Mouse (Mus musculus): ENCODE data around the gene Slc44a1. TPM values are rescaled to one million over a fixed set of nuclear protein-coding genes. Genes with fewer than 3 reads are reported as not detected.
A peak's percentile ranks its signal among the peaks of the same experiment; 100 is the strongest.

Slc44a1 gene
- total RNA-seq, 4 experiments from 2014 or later: 80.8 to 88.6 (median 85.0) TPM

GRCm38 (mm10) chr4:53462505-53463251, 22.5 kb downstream of the Slc44a1 start:
- DNase-seq (ENCODE audit: low spot score in 2 of 2): no peak

DNA sequence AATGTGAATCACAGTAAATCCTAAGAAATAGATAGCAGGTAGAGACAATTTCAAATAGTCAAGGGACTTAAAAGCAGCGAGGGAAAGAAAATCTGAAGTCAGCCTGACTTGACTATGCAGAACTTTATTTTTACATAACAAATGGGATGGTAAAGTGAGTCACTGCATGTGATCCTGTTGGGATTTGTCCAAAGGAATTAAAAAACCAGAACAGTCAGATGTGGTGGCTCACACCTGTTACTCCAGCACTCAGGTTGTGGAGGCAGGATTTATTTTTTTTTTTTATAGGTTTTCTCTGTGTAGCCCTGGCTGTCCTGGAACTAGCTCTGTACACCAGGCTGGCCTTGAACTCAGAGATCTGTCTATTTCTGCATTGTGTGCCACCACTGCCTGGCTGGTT, 25.7 kb downstream of the Slc44a1 start:
- DNase-seq (ENCODE audit: low spot score in 2 of 2): no peak

- peak; percentile 25 to 48 for DNase-seq (ENCODE audit: low spot score in 2 of 2)
Measured at GRCm38 (mm10) chr4:53469007-53469406, 28.8 kb downstream of the Slc44a1 start.

DNA sequence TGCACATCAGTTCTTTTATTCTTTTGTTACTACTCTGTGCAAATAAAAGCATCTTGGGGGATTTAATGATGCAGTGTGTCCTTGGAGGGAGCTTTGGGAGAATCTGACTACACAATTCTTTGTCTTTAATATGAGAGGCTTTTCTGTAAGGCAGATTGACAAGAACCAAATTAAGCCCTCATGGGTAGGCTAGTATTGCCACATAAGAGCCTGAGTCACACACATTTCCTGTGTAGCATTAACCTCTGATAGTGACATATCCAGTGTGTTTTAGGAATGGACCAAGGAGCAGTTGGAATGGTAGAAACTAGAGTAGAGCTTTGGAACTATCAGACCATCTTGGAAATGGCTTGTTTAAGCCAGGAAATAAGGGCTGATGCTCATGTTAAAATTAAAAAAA, 33.9 kb downstream of the Slc44a1 start:
- no peak for DNase-seq (ENCODE audit: low spot score in 2 of 2)

DNA sequence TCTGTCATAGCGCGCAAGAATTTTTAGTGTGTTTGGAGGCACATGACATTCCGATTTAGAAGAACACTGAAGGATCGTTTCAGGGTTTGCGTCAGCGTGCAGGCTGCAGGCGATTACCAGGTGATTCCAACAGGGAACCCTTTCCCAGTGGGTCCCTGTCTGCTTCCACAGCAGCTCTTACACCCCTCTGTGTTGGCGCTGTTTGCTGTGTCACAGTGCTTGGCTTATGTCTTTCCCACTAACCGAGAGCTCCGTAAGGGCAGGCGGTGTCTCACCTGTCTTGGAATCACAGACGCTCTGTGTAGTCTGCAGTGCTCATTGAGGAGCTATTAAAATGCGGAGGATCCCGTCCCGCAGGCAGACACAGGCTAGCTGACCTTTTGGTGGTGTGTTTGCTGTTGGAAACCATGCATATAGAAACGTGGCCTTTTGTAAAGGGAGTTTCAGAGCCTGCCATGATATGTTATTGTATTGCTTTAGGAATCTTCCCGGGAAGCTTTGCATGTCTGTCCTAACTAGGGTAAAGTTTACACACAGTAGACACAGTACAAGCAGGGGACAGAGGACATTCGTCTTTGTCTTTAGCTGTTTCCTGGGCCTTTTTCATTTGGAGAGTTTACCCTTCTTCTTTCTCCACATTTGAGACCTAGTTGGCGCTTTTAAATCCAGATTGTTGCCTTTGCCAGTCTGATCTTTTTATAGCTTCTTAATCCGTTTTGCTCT, 35.2 kb downstream of the Slc44a1 start:
- DNase-seq (ENCODE audit: low spot score in 2 of 2): no peak

DNA sequence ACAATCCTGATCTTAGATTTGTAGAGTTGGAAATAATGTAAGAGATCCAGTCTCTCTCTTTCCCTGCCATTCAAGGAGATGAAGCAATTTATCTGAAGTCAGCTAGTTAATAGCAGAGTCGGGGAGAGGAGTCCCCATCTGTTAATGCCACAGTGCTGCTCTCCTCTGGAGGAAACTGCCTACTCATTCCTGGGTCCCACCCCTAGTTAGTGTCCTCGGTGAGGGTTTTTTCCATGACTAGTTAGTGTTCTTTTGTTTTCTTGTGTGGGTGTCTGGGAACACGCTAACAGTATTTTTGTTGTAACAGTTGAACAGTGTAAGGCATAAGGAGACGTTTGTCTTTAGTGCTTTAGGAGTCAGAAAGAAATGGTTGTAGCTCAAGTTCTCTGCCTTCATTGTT, 38.4 kb downstream of the Slc44a1 start:
- DNase-seq (ENCODE audit: low spot score in 2 of 2): peak in 1 of 2 experiments; percentile 46

- peak in 1 of 2 experiments; percentile 32 for DNase-seq (ENCODE audit: low spot score in 2 of 2)
Measured at GRCm38 (mm10) chr4:53487216-53488188, 47.3 kb downstream of the Slc44a1 start.

- DNase-seq (ENCODE audit: low spot score in 2 of 2): no peak
Measured at GRCm38 (mm10) chr4:53488803-53489202, 48.6 kb downstream of the Slc44a1 start.

GRCm38 (mm10) chr4:53490371-53490770, 50.2 kb downstream of the Slc44a1 start:
- no peak for DNase-seq (ENCODE audit: low spot score in 2 of 2)

GRCm38 (mm10) chr4:53491269-53491668, 51.1 kb downstream of the Slc44a1 start:
- DNase-seq (ENCODE audit: low spot score in 2 of 2): no peak

DNA sequence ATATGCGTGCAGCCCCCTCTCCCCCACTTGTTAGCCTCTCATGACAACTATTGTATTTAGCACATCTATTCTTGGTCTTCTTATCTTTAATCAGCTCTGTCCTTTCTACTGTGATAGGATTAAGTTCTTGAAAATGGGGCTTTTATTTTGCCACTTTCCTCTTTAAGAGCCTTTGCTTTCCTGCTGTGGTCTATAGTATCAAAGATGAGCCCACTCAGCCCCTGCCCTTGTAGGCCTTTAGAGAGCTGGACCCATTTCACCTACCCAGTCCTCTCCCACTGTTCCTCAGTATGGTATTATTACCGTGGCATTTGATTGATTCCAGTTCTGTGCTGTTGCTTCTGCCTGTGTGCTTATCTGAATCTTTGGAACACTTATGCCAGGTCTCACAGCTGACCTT, 55.4 kb downstream of the Slc44a1 start:
- no peak for DNase-seq (ENCODE audit: low spot score in 2 of 2)

- DNase-seq (ENCODE audit: low spot score in 2 of 2): no peak
Measured at GRCm38 (mm10) chr4:53502764-53503163, 62.6 kb downstream of the Slc44a1 start.

- DNase-seq (ENCODE audit: low spot score in 2 of 2): peak; percentile 61 to 84
Measured at GRCm38 (mm10) chr4:53512131-53512916, 72.1 kb downstream of the Slc44a1 start.

DNA sequence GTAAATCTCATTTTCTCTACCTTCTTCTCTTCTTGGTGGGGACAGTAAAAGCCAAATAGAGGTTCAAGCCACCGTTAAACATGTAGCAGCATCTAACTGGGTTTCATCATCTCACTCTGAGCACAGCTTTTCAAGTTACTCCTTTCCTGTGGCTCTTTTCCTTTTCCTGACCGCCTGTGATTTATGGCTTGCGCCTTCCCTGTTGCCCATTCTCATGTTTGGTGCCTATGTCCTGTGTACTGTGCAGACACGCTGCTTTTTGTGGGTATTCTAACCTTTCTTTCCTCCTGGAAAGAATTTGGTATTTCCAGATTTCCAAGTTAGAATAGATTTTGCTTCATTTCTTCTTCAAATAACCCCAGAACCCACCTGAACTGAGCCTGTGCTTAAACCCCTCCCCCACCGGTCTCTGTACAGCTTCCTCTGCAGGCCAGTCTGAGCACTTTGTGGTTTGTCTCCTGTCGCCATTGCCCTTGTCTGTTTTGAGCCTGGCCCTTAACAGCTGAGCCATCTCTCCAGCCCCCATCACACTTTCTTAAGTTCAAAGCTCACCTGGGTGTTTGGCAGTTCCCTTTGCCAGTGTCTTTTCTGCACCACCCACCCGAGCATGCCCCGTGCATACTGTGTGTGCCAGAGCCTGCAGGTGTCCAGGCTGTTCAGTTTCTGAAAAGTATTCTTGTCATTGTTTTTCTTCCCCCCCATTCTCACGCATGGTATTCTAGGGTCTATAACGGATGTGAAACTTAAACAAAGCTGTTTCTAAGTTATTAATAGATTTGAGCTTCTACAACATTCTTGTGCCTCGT, 73.3 kb downstream of the Slc44a1 start:
- peak in 1 of 2 experiments; percentile 41 for DNase-seq (ENCODE audit: low spot score in 2 of 2)

DNA sequence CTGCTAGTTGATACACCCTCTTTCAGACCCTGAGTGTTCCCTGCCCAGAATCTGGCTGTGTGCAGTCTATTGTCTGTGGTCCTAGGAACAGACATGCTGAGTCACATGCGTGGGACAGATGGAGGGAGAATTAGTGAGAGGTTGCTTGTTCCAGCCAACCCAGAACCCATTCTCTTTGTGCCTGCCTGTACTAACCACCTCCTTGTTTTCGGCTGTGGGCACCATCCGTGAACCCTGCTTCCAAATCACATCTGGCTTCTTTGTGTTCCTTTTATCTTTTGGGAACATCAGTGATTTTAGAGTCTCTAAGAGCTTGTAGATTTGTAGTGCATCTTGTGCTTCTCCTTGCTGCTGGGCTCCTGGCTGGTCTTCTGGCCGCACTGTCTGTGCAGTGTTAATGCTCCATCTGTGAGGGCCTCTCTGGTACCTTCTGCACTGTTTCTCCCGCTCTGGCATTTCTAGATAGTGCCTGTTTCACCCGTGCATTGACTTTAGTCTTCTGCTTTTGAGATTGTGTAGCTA, 75.9 kb downstream of the Slc44a1 start:
- DNase-seq (ENCODE audit: low spot score in 2 of 2): peak; percentile 60 to 82

DNA sequence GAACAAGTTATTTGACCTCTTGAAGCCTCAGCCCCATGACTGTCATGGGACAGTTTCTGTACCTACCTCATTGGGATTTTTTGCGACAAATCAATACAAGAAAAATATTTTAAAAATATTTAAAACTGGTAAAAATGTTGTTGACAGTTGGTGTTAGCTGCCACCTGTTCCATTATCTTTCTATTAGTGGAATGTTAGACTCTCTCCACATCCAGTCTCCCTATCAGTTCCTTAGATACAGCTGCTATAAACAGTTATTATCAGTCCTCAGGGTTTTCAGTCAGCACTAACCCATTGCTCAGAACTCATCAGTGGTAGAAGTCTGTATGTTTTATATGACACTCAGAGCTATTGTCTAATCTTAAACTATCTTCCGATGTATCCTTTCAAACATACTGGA, 79.2 kb downstream of the Slc44a1 start:
- no peak for DNase-seq (ENCODE audit: low spot score in 2 of 2)

- no peak for DNase-seq (ENCODE audit: low spot score in 2 of 2)
Measured at GRCm38 (mm10) chr4:53521028-53521427, 80.8 kb downstream of the Slc44a1 start.

GRCm38 (mm10) chr4:53522655-53523054, 82.4 kb downstream of the Slc44a1 start:
- no peak for DNase-seq (ENCODE audit: low spot score in 2 of 2)

DNA sequence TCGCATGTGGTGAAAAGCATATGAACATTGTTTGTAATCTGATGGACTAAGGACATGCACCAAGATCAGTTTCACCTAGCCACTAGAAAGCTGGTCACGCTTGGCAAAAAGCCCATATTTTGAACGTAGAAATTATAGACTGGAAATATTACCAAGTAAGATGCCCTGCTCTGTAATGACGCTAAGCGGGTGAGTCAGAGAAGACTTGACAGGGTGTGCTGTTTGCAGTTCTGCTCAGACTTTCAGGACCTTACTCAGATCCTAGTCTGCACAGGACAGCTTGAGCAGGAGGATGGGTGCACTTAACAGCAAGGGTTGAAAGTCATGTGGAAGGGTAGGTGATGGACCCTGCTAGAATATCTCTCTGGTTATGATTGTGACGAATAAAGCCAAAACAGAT, 85.3 kb downstream of the Slc44a1 start:
- DNase-seq (ENCODE audit: low spot score in 2 of 2): no peak

- DNase-seq (ENCODE audit: low spot score in 2 of 2): no peak
Measured at GRCm38 (mm10) chr4:53525994-53526393, 85.8 kb downstream of the Slc44a1 start.
